Mouse (Mus musculus): ENCODE data around the gene Ctrl. TPM values are rescaled to one million over a fixed set of nuclear protein-coding genes. Genes with fewer than 3 reads are reported as not detected.
"Not testable (repeated sequence)": the region's sequence is repeated elsewhere in the genome, so short reads cannot be mapped to it uniquely, and the experiment has no call there.

Gene Ctrl
- 0.84 and 0.85 TPM in 2 replicates for polyA plus RNA-seq (2015; fragmentation: Nextera tagmentation; extraction: Ambion mirVana)

GRCm38 (mm10) chr8:105933762-105934161 is at the start of gene Ctrl:
TSS of gene Ctrl (minus strand) at chr8:105933862.
- Histone ChIP-seq H3K27me3 (no peaks in the 10 kb centered on the region), H3K9ac (no peak within 1 kb of the TSS), H3K4me2 (no peak within 1 kb of the TSS), H3K9me3 (replicated peaks) (no peaks in the 10 kb centered on the region), H3K27ac (no peak within 1 kb of the TSS), H3K4me3 (no peak within 1 kb of the TSS), H3K36me3 (0 out of 2 replicates have a peak, but pooled peaks cover 10% of the 10 kb centered on the region), H3K4me1 (replicated peaks) (peaks cover 16% of the 10 kb centered on the region)
- 90% methylated on average over 2 of the region's 2 CpGs for WGBS
- no peak for ATAC-seq (replicated peaks; ENCODE audit: insufficient number of reproducible peaks, insufficient read depth, low FRiP score, low read depth)

GRCm38 (mm10) chr8:105983406-105983805 is 49.7 kb upstream of the Ctrl start:
- not testable (repeated sequence) for H3K27ac ChIP-seq; H3K9ac ChIP-seq; H3K4me2 ChIP-seq; ATAC-seq (replicated peaks; ENCODE audit: insufficient number of reproducible peaks, insufficient read depth, low FRiP score, low read depth); H3K4me1 ChIP-seq (replicated peaks); H3K4me3 ChIP-seq; H3K27me3 ChIP-seq; H3K36me3 ChIP-seq; H3K9me3 ChIP-seq (replicated peaks)
- WGBS = 72% methylated on average over 11 of the region's 11 CpGs

- no peaks in the 10 kb centered on the region for H3K36me3 ChIP-seq
- no peak overlapping the region for H3K4me3 ChIP-seq
- no peak overlapping the region for H3K4me2 ChIP-seq
- H3K27me3 ChIP-seq = no peaks in the 10 kb centered on the region
- H3K9me3 ChIP-seq (replicated peaks) = no peaks in the 10 kb centered on the region
- 88% methylated on average over 1 of the region's 1 CpGs for WGBS
- H3K9ac ChIP-seq = no peak overlapping the region
- H3K27ac ChIP-seq = no peak overlapping the region
- ATAC-seq (replicated peaks; ENCODE audit: insufficient number of reproducible peaks, insufficient read depth, low FRiP score, low read depth) = no peak
- H3K4me1 ChIP-seq (replicated peaks) = no peaks in the 10 kb centered on the region
Observed at GRCm38 (mm10) chr8:105981146-105981545, 47.5 kb upstream of the Ctrl start.

DNA sequence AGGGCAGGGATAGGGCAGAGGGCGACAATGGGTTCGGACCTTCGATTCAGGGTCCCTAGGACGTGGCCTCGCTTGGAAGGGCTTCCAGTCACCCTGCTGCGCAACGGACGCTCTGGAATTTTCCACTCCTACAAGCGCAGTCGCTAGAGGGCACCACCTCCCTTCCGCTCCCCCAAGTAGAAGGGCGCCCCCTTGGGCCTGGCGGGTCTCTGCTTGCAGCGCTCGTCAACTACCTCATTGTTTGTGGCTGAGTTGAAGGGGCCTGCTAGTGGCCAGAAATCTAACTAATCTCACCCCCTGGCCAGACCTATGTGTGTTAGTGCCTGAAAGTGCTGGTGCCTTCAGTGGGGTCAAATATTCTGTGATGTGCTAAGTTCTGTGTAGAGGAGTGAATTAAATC is 45.7 kb upstream of the Ctrl start, which contains the start of gene Dpep3:
Gene Dpep3, minus strand, starts transcription at position 105 of the 400 bp plus-strand sequence.
- H3K4me1 ChIP-seq (replicated peaks) = no peaks in the 10 kb centered on the region
- H3K9ac ChIP-seq = no peak within 1 kb of the TSS
- H3K4me3 ChIP-seq = no peak within 1 kb of the TSS
- no peaks in the 10 kb centered on the region for H3K36me3 ChIP-seq
- ATAC-seq (replicated peaks; ENCODE audit: insufficient number of reproducible peaks, insufficient read depth, low FRiP score, low read depth) = no peak
- H3K9me3 ChIP-seq (replicated peaks) = no peaks in the 10 kb centered on the region
- no peaks in the 10 kb centered on the region for H3K27me3 ChIP-seq
- no peak within 1 kb of the TSS for H3K4me2 ChIP-seq
- WGBS = 89% methylated on average over 15 of the region's 15 CpGs
- H3K27ac ChIP-seq = no peak within 1 kb of the TSS

DNA sequence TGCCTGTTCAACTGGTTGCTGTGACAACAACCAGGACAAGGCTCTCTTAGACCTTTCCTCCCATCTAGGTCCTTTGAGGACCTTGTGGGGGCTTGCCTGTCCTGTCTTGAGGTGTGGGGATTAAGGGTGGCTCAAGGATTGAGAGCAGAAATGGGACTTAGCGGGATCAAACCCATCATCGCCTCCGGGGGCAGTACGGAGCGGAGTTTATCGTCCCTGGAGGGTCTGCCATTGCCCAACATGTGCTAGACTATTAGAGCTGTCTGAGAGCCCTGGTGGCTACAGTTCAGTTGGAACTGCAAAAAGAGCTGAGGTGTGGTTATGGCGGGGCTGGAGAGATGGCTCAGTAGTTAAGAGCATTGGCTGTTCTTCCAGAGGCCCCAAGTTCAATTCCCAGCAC is 41.7 kb upstream of the Ctrl start:
- Histone ChIP-seq H3K4me1 (replicated peaks) (no peaks in the 10 kb centered on the region), H3K9ac (no peak overlapping the region), H3K4me2 (no peak overlapping the region), H3K9me3 (replicated peaks) (no peaks in the 10 kb centered on the region), H3K27ac (no peak overlapping the region), H3K27me3 (no peaks in the 10 kb centered on the region), H3K36me3 (no peaks in the 10 kb centered on the region), H3K4me3 (no peak overlapping the region)
- no peak for ATAC-seq (replicated peaks; ENCODE audit: insufficient number of reproducible peaks, insufficient read depth, low FRiP score, low read depth)
- WGBS = 62% methylated on average over 7 of the region's 7 CpGs

DNA sequence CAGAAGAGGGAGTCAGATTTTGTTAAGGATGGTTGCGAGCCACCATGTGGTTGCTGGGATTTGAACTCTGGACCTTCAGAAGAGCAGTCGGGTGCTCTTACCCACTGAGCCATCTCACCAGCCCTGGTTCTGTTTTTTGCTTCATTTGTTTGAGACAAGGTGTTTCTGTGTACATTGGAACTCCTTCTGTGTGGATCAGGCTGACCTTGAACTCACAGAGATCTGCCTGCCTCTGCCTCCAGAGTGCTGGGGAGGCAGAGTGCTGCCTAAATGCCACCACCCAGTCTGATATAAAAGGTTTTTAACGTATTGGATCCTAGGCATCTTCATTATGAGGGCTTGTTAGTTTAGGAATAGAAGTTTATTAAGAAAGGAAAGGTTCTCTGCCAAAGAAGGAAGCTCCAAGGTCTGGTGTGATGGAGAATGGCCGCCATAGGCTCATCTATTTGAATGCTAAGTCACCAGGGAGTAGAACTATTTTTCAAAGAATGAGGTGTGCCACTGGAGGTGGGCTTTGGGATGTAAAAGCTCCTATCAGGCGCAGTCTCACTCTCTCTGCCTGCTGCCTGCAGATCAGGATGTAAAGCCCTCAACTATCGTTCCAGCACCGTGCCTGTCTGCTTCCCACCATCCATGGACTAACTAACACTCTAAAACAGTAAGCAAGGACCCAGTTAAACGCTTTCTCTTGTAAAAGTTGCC is 37.5 kb upstream of the Ctrl start:
- Histone ChIP-seq H3K27ac (no peak overlapping the region), H3K4me1 (replicated peaks) (peaks cover 18% of the 10 kb centered on the region), H3K27me3 (no peaks in the 10 kb centered on the region), H3K4me3 (no peak overlapping the region), H3K4me2 (no peak overlapping the region), H3K9ac (no peak overlapping the region), H3K36me3 (no peaks in the 10 kb centered on the region), H3K9me3 (replicated peaks) (no peaks in the 10 kb centered on the region)
- WGBS = 73% methylated on average over 8 of the region's 8 CpGs
- no peak for ATAC-seq (replicated peaks; ENCODE audit: insufficient number of reproducible peaks, insufficient read depth, low FRiP score, low read depth)

GRCm38 (mm10) chr8:105969367-105969766 is 35.7 kb upstream of the Ctrl start:
- no peak for ATAC-seq (replicated peaks; ENCODE audit: insufficient number of reproducible peaks, insufficient read depth, low FRiP score, low read depth)
- H3K9ac ChIP-seq = no peak overlapping the region
- WGBS = 70% methylated on average over 1 of the region's 1 CpGs

DNA sequence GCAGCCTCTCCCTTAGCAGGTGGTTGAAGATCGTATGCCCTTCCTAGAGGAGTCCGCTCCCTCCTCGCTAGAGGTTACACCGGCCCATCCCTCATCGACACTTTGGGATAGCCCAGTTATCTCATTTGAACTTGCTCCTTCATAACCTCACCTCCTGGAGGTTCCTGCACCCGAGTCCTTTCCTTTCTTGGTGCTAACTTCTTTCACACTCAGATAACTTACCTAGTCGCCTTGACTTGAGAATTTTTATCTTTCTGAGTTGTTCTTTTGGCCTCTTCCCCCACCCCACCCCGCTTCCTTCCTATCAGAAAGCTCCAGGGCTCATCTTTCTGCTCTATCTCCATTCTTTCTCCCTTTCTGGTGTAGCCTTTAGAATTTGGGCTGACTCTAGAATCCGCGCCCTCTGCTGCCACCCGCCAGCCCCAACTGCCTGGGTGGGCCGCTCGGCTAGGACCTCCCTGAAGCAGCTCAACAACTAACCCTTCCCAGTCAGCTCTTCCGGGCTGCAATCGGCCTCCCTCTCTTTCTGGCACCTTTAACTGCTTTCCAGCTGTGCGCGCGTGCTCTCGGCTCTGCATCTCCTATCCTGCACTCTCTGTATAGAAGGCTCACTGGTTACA is 33.1 kb upstream of the Ctrl start:
- Histone ChIP-seq H3K4me2 (peak overlapping the region; percentile 76), H3K27ac (peak overlapping the region; percentile 95), H3K9me3 (replicated peaks) (no peaks in the 10 kb centered on the region), H3K4me3 (peak overlapping the region; percentile 88), H3K4me1 (replicated peaks) (peaks cover 46% of the 10 kb centered on the region), H3K36me3 (no peaks in the 10 kb centered on the region), H3K27me3 (no peaks in the 10 kb centered on the region), H3K9ac (peak overlapping the region; percentile 2; the same call in 1 of the 2 replicates)
- ATAC-seq (replicated peaks; ENCODE audit: insufficient number of reproducible peaks, insufficient read depth, low FRiP score, low read depth) = no peak
- WGBS = 9% methylated on average over 19 of the region's 19 CpGs

More at GRCm38 (mm10) chr8:105969367-105969766, 35.7 kb upstream of the Ctrl start:
- Histone ChIP-seq H3K4me3 (no peak overlapping the region), H3K27me3 (no peaks in the 10 kb centered on the region), H3K4me1 (replicated peaks) (peaks cover 28% of the 10 kb centered on the region), H3K9me3 (replicated peaks) (no peaks in the 10 kb centered on the region), H3K36me3 (no peaks in the 10 kb centered on the region), H3K27ac (no peak overlapping the region), H3K4me2 (no peak overlapping the region)

GRCm38 (mm10) chr8:105965905-105966341 is 32.3 kb upstream of the Ctrl start, which contains the start of gene Slc12a4:
TSS of gene Slc12a4 (minus strand) at chr8:105966097.
- H3K4me2 ChIP-seq = peak within 1 kb of the TSS; percentile 76
- peak within 1 kb of the TSS; percentile 95 for H3K27ac ChIP-seq
- H3K27me3 ChIP-seq = no peaks in the 10 kb centered on the region
- H3K36me3 ChIP-seq = no peaks in the 10 kb centered on the region
- H3K4me1 ChIP-seq (replicated peaks) = peaks cover 54% of the 10 kb centered on the region
- under 1% methylated on average over 41 of the region's 47 CpGs for WGBS
- peak within 1 kb of the TSS; percentile 94 for H3K9ac ChIP-seq
- no peaks in the 10 kb centered on the region for H3K9me3 ChIP-seq (replicated peaks)
- H3K4me3 ChIP-seq = peak within 1 kb of the TSS; percentile 88
- ATAC-seq (replicated peaks; ENCODE audit: insufficient number of reproducible peaks, insufficient read depth, low FRiP score, low read depth) = peak; percentile 89

DNA sequence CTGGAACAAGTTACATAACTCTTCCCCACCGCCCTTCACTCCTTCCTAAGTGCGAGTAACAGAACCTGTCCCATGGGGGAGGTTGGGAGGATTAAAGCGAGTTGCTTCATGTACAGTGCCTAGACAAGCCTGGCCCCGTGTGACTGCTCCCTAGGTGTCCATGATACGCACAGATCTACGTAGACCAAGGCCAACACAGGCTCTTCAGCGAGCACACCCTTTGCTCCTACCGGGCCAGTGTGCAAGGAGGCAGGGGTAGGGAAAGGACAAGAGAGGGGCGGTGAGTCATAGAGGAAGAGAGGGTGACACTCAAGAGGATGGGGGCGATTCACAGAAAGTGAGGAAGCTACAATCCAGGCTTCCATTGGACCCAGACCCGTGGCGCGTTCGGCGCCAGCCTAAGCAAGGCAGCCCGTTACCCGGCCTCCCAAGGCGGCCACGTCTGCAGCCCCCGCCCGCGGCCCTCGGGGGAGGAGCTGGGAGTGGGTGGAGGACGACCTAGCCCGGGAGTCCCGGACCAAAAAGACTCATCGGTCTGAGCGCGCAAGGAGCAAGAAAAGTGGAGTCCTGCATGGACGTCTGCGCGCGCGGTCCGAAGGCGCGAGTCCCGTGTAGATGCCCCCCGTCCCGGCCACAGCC is 31.7 kb upstream of the Ctrl start:
- peak overlapping the region; percentile 95 for H3K27ac ChIP-seq
- peak overlapping the region; percentile 94 for H3K9ac ChIP-seq
- peak overlapping the region; percentile 88 for H3K4me3 ChIP-seq
- H3K9me3 ChIP-seq (replicated peaks) = no peaks in the 10 kb centered on the region
- peaks cover 56% of the 10 kb centered on the region for H3K4me1 ChIP-seq (replicated peaks)
- WGBS = 1% methylated on average over 40 of the region's 40 CpGs
- H3K36me3 ChIP-seq = 0 out of 2 replicates have a peak, but pooled peaks cover 2% of the 10 kb centered on the region
- ATAC-seq (replicated peaks; ENCODE audit: insufficient number of reproducible peaks, insufficient read depth, low FRiP score, low read depth) = peak; percentile 59
- peak overlapping the region; percentile 76 for H3K4me2 ChIP-seq
- no peaks in the 10 kb centered on the region for H3K27me3 ChIP-seq

- Histone ChIP-seq H3K9ac (peak overlapping the region; percentile 94), H3K27me3 (no peaks in the 10 kb centered on the region), H3K27ac (peak overlapping the region; percentile 95), H3K9me3 (replicated peaks) (no peaks in the 10 kb centered on the region), H3K4me3 (peak overlapping the region; percentile 88), H3K4me2 (peak overlapping the region; percentile 76), H3K36me3 (0 out of 2 replicates have a peak, but pooled peaks cover 9% of the 10 kb centered on the region), H3K4me1 (replicated peaks) (peaks cover 63% of the 10 kb centered on the region)
- ATAC-seq (replicated peaks; ENCODE audit: insufficient number of reproducible peaks, insufficient read depth, low FRiP score, low read depth) = no peak
- 40% methylated on average over 12 of the region's 12 CpGs for WGBS
Observed at GRCm38 (mm10) chr8:105964506-105965265, 31.0 kb upstream of the Ctrl start.

Data from heart, embryonic 15.5 days (tissue).